Mouse (Mus musculus) embryonic facial prominence, embryonic 11.5 days (tissue): Measurements from ENCODE around the gene Ankrd33. TPM values are rescaled to one million over a fixed set of nuclear protein-coding genes. Genes with fewer than 3 reads are reported as not detected.

ENCODE experiments used
- polyA plus RNA-seq: library from polyadenylated mRNA; unstranded; fragments of >200 nt; fragmentation: Nextera tagmentation; extraction: Ambion mirVana; gene quantifications from 2 replicates; pipeline ENCODE4 v1.2.1, GENCODE M21; 2014

Ankrd33 gene
- polyA plus RNA-seq, 1 experiment from 2014 or later = not detected

Other genes with a start within 250 kb of the Ankrd33 start
- gene Scn8a, start 245.9 kb upstream of the Ankrd33 start, polyA plus RNA-seq = 5.6 and 8.2 TPM in 2 replicates
- gene Gm47841, start 68.4 kb upstream of the Ankrd33 start, polyA plus RNA-seq = not detected in 2 replicates
- 0.72 and 0.81 TPM in 2 replicates for gene Fignl2, start 37.2 kb upstream of the Ankrd33 start, polyA plus RNA-seq
- 3.8 and 4.6 TPM in 2 replicates for gene Acvrl1, start 12.8 kb downstream of the Ankrd33 start, polyA plus RNA-seq
- 10.5 and 11.4 TPM in 2 replicates for gene Acvr1b, start 58.3 kb downstream of the Ankrd33 start, polyA plus RNA-seq
- gene Grasp, start 108.4 kb downstream of the Ankrd33 start, polyA plus RNA-seq = 5.6 and 6.0 TPM in 2 replicates
- gene Nr4a1, start 138.5 kb downstream of the Ankrd33 start, polyA plus RNA-seq = 2.2 and 3.0 TPM in 2 replicates
- gene Atg101, start 168.5 kb downstream of the Ankrd33 start, polyA plus RNA-seq = 63.8 and 65.8 TPM in 2 replicates
- 1.6 and 1.7 TPM in 2 replicates for gene 6030408B16Rik, start 177.5 kb downstream of the Ankrd33 start, polyA plus RNA-seq